Mouse (Mus musculus) lung, embryonic 16.5 days (tissue): ENCODE measurements around the gene Smyd3. TPM values are rescaled to one million over a fixed set of nuclear protein-coding genes. Genes with fewer than 3 reads are reported as not detected.

Experiments
- ATAC-seq: fragments of 200-750 bp; cut with Nextera tagmentation; 2 replicates; pipeline ENCODE4 v1.8.0; 2017; ENCODE audit warnings: low read depth, mild to moderate bottlenecking, moderate library complexity
- H3K27ac ChIP-seq: fragments of 300-500 bp; sonication (generic); 2 replicates; pipeline ENCODE4 v1.5.1; 2014; ENCODE audit warnings: mild to moderate bottlenecking, control low read depth, low read length
- H3K27me3 ChIP-seq: fragments of 300-500 bp; sonication (generic); 2 replicates; pipeline ENCODE4 v1.6.1; 2014; ENCODE audit warnings: low read depth, low read length, mixed read lengths; ENCODE audit not compliant: control insufficient read depth, insufficient read depth
- H3K36me3 ChIP-seq: fragments of 300-500 bp; sonication (generic); 2 replicates; pipeline ENCODE4 v1.6.1; 2014; ENCODE audit warnings: low read length; ENCODE audit not compliant: control insufficient read depth, insufficient read depth
- H3K4me1 ChIP-seq: fragments of 300-500 bp; sonication (generic); replicated peaks from 2 replicates; pipeline ENCODE4 v1.6.1; 2014; ENCODE audit warnings: low read length, mixed read lengths; ENCODE audit not compliant: control insufficient read depth, insufficient read depth
- H3K4me2 ChIP-seq: fragments of 300-500 bp; sonication (generic); 2 replicates; pipeline ENCODE4 v1.6.1; 2014; ENCODE audit warnings: low read depth, low read length, control low read depth
- H3K4me3 ChIP-seq: fragments of 300-500 bp; sonication (generic); 2 replicates; pipeline ENCODE4 v1.5.1; 2014; ENCODE audit warnings: mild to moderate bottlenecking, low read length, control low read depth
- H3K9ac ChIP-seq: fragments of 300-500 bp; sonication (generic); 2 replicates; pipeline ENCODE4 v1.6.1; 2014; ENCODE audit warnings: low read length, control low read depth
- H3K9me3 ChIP-seq: fragments of 300-500 bp; sonication (generic); 2 replicates; pipeline ENCODE4 v1.6.1; 2016; ENCODE audit warnings: low read length; ENCODE audit not compliant: control insufficient read depth
- WGBS: fragments of 180-500 bp; shearing (Covaris S2); extraction: QIAGEN DNeasy Blood & Tissue Kit; methylation state at CpG from one replicate; pipeline ENCODE4 v1.1.7; 2014; 5-methylcytosine and 5-hydroxymethylcytosine counted together
- polyA plus RNA-seq: library from polyadenylated mRNA; unstranded; fragments of >200 nt; fragmentation: Nextera tagmentation; extraction: Ambion mirVana; gene quantifications from 2 replicates; pipeline ENCODE4 v1.2.1, GENCODE M21; 2015

The Smyd3 gene
- polyA plus RNA-seq, 1 experiment from 2014 or later, result 16.8 TPM

DNA sequence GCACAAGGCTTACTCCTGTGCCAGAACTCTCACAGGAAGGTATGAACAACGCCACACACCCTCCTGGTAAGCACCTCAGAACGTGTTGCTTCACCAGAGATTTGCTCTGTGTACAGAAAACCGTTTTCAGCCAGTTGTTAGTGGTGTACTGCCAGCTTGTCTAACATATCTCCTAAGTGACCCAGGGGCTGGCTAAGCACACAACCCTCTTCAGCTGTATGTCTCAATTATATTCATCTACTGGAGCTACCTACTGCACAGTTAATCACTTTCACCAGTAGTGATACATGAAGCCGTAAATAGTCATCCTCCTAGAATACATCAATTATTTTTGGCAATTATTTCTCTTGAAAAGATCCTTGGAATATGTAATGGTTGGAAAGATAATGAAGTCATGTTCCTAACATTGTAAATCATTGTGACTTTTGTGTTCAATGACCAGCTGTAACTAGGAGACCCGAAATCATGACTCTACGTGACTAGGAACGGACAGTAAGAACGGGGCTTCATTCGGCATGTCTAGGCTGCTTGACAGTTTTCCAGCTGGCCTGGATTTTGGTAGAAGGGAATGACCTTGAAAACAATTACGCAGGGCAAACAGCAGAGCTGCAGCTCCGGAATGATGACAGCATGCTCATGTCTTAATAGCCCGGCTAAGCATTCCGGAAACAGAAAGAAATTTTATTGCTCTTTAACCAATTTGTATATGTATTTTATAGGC lies 236.3 kb downstream of the Smyd3 start:
- 55% methylated on average over 13 of the region's 13 CpGs for WGBS
- H3K27ac ChIP-seq, result peak overlapping the region; percentile 72
- no peak overlapping the region for H3K4me2 ChIP-seq
- no peaks in the 10 kb centered on the region for H3K9me3 ChIP-seq
- no peak overlapping the region for H3K4me3 ChIP-seq
- H3K36me3 ChIP-seq, result no peaks in the 10 kb centered on the region
- peak; percentile 89 for ATAC-seq
- peaks cover 7% of the 10 kb centered on the region; the same call in 1 of the 2 replicates for H3K4me1 ChIP-seq
- H3K27me3 ChIP-seq, result no peaks in the 10 kb centered on the region
- H3K9ac ChIP-seq, result no peak overlapping the region

DNA sequence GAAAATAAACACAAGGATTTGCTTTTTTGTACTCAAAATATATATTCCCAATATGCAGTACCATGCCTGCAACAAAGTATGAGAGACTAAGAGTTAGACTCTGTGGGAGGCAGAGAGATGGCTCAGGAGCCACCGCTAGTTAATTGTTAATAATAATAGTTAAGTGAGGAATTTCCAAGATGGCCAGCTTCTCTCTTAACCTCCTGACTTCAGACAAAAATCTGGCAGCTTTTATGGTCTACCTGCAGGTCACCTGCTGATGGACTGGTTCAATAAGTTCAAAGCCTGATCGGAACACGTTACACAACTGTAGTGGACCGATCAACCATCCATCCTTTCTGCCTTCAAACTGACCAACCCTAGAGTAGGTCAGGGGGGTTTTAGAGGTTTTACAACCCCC lies 238.7 kb downstream of the Smyd3 start:
- Histone ChIP-seq H3K27ac (no peak overlapping the region), H3K4me3 (no peak overlapping the region), H3K4me1 (peaks cover 7% of the 10 kb centered on the region; the same call in 1 of the 2 replicates), H3K9ac (no peak overlapping the region), H3K27me3 (no peaks in the 10 kb centered on the region), H3K36me3 (no peaks in the 10 kb centered on the region), H3K4me2 (no peak overlapping the region), H3K9me3 (no peaks in the 10 kb centered on the region)
- WGBS, result 95% methylated on average over 4 of the region's 4 CpGs
- no peak for ATAC-seq

DNA sequence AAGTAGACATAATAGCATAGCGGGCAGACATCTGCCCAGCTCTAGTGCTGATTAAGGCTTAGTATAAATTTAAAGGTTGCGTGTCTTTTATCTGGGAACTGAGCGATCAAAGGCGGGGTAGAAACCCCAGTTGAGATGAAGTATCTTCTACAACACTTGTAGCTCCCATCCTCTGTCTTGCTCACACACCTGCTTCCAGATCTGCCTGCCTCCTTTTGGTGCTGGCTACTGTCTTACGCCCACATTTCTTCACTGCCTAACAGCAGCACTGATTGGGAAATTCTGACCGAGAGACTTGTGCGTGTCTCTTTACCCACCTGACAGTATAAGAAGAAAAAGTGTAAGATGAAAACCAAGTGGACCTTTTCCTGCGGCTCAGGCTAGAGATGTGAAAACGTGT lies 240.5 kb downstream of the Smyd3 start:
- Histone ChIP-seq H3K36me3 (no peaks in the 10 kb centered on the region), H3K4me3 (no peak overlapping the region), H3K9ac (no peak overlapping the region), H3K27ac (no peak overlapping the region), H3K4me1 (peaks cover under 1% of the 10 kb centered on the region; the same call in 1 of the 2 replicates), H3K9me3 (no peaks in the 10 kb centered on the region), H3K27me3 (no peaks in the 10 kb centered on the region), H3K4me2 (no peak overlapping the region)
- WGBS, result 88% methylated on average over 9 of the region's 9 CpGs
- ATAC-seq, result no peak

DNA sequence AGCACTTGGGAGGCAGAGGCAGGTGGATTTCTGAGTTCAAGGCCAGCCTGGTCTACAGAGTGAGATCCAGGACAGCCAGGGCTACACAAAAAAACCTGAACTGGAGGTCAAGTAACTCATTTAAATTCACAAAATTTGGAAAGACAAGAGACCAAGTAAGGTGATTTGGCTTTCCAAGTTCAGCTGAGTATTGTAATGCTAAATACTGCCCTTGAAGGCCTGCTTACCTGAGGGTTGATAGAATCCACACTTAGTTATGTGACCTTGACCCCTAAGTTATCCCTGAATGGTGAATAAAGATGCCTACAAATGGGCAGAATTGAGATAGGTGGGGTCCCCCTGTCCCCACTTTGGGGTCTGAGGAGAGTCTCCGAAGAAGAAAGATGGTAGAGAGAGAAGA lies 241.0 kb downstream of the Smyd3 start:
- no peak overlapping the region for H3K4me3 ChIP-seq
- H3K9me3 ChIP-seq, result no peaks in the 10 kb centered on the region
- H3K27ac ChIP-seq, result no peak overlapping the region
- H3K27me3 ChIP-seq, result no peaks in the 10 kb centered on the region
- WGBS, result 93% methylated on average over 1 of the region's 1 CpGs
- H3K4me2 ChIP-seq, result no peak overlapping the region
- H3K36me3 ChIP-seq, result no peaks in the 10 kb centered on the region
- no peaks in the 10 kb centered on the region for H3K4me1 ChIP-seq
- ATAC-seq, result no peak
- no peak overlapping the region for H3K9ac ChIP-seq

DNA sequence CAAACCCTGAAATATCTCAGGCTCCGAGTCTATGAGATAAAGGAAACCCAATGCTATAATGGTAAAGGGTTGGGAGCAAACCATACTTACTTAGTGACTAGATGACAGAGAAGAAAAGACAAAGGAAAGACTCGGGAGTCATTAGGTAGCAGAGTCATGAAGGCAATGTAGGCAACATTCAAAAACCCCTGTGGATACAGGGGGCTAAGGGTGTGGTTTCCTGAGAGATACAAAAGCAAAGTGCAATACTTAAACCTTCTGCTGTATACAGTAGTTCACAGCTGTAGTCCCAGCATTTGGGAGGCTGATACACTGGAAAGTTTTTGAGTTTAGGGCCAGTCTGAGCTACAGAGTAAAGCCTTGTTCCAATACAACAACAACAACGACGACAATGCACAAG lies 244.9 kb downstream of the Smyd3 start:
- Histone ChIP-seq H3K27me3 (no peaks in the 10 kb centered on the region), H3K4me2 (no peak overlapping the region), H3K36me3 (no peaks in the 10 kb centered on the region), H3K9ac (no peak overlapping the region), H3K9me3 (peaks cover 6% of the 10 kb centered on the region; the same call in 1 of the 2 replicates), H3K27ac (no peak overlapping the region), H3K4me1 (no peaks in the 10 kb centered on the region), H3K4me3 (no peak overlapping the region)
- WGBS, result 80% methylated on average over 4 of the region's 4 CpGs
- ATAC-seq, result no peak

DNA sequence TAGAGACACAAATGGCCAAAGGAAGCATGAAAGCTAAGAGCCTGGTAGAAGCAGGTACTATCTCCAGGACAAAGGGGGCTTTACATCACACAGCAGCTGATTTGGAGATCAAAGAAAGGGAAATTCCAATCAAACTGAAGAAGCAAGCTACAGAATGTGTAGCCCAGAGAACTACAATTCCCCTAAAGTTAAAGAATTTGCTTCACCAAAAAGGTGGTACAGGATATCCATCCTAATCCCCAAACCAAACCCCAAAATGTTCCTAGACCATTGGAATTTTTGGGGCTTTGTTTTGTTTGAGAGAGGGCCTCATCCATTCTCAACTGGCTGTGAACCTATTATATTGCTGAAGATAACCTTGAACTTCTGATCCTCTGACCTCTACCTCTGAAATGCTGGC lies 245.5 kb downstream of the Smyd3 start:
- Histone ChIP-seq H3K27me3 (no peaks in the 10 kb centered on the region), H3K4me1 (no peaks in the 10 kb centered on the region), H3K4me3 (no peak overlapping the region), H3K9ac (no peak overlapping the region), H3K9me3 (peaks cover 6% of the 10 kb centered on the region; the same call in 1 of the 2 replicates), H3K27ac (no peak overlapping the region), H3K4me2 (no peak overlapping the region), H3K36me3 (no peaks in the 10 kb centered on the region)
- ATAC-seq, result no peak

DNA sequence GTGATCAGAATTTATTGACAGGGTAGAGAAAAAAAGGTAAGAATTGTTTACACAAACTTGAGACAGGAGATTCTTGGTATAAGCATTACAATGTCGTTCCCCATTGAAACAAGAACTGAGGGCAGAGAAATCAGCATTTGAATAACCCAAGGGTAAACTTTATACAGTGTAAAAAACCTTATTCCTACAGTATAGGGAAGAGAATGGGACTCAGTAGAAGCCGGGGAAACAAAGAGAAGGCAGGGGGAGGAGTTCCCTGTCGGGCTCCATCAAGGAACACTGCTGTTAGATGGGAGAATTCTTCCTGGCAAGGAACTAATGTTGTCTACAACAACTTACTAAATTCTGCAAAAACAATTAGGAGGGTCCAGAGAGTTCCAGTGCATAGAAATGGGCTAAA lies 250.9 kb downstream of the Smyd3 start:
- no peak overlapping the region for H3K4me3 ChIP-seq
- H3K4me1 ChIP-seq, result no peaks in the 10 kb centered on the region
- no peaks in the 10 kb centered on the region for H3K27me3 ChIP-seq
- WGBS, result 71% methylated on average over 3 of the region's 3 CpGs
- H3K9ac ChIP-seq, result no peak overlapping the region
- no peak overlapping the region for H3K27ac ChIP-seq
- ATAC-seq, result no peak
- no peak overlapping the region for H3K4me2 ChIP-seq
- H3K9me3 ChIP-seq, result peaks cover 6% of the 10 kb centered on the region; the same call in 1 of the 2 replicates
- no peaks in the 10 kb centered on the region for H3K36me3 ChIP-seq

DNA sequence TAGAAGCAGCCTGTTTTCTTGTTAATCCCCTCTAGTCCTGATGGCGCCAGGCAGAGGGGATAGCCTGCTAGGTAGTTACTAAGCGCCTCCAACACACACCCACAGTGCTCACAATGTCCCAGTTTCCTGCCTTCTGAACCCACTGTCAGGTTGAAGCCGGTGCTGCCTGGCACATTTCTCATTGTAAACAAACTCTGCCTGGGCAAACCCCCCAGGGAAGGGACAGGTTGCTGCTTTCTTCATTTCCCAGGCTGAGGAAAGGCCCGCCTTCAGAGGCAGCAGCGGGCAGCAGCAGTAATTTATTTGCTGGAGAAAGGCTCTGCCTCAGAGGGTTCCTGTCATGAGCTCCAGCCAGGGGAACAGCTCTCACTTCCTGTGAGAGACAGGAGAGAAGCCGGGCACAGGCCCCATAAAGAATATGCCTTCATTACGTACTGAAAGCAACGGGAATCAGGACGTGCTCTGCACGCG lies 256.3 kb downstream of the Smyd3 start:
- Histone ChIP-seq H3K4me1 (0 out of 2 replicates have a peak, but pooled peaks cover 3% of the 10 kb centered on the region), H3K4me2 (no peak overlapping the region), H3K9ac (no peak overlapping the region), H3K4me3 (no peak overlapping the region), H3K27me3 (no peaks in the 10 kb centered on the region), H3K9me3 (no peaks in the 10 kb centered on the region), H3K36me3 (no peaks in the 10 kb centered on the region), H3K27ac (no peak overlapping the region)
- ATAC-seq, result no peak
- 46% methylated on average over 11 of the region's 11 CpGs for WGBS

DNA sequence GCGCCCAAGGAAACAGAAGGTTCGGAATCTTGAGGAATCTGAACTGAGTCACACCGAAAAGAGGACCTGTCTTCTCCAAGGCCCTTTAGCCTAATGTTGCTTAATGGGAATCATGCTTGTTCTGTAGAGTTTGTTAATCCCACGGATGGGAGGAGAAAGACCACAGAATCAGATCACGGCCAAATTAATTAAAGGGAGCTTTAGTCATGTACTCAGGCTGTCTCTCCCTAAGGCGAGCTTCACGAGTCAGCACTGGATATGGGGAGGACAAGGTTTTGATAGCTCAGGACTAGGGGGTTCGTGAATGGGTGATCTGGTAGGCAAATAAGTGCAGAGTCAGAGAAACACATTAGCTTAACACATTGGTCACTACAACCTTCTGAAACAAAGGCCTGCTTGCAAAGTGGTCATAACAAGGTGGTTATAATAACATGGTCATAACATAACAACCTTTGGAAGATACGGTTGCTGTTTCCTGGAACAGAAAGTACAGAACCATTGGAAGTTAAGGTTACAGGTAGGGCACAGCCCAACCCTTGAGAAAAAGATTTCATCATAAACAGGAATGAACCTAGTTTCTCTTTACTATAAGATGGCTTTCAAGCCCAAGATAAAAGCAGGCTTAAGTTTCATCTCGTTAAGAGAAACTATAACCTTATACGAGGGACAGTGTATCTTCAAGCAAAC lies 261.9 kb downstream of the Smyd3 start:
- Histone ChIP-seq H3K9ac (no peak overlapping the region), H3K4me2 (no peak overlapping the region), H3K36me3 (no peaks in the 10 kb centered on the region), H3K4me1 (0 out of 2 replicates have a peak, but pooled peaks cover 3% of the 10 kb centered on the region), H3K27me3 (no peaks in the 10 kb centered on the region), H3K9me3 (no peaks in the 10 kb centered on the region), H3K4me3 (no peak overlapping the region), H3K27ac (no peak overlapping the region)
- ATAC-seq, result no peak
- WGBS, result 86% methylated on average over 11 of the region's 11 CpGs
